Mouse (Mus musculus) cerebellum, adult 2 months (tissue): ENCODE measurements at regions not wholly inside any gene's neighbourhood (a gene's known extent, or its start where the extent isn't known, plus 50 kb on each side); places are given as distances from the start of the nearest gene placed in this dataset.

Experiments used
- CTCF ChIP-seq: fragments of 200-500 bp; IDR thresholded peaks from 2 replicates; pipeline ENCODE4 v1.5.1; 2011; ENCODE audit warnings: low read depth, mild to moderate bottlenecking, control low read depth, low read length, moderate library complexity, borderline replicate concordance; ENCODE audit not compliant: insufficient read depth
- POLR2A ChIP-seq: fragments of 200-500 bp; IDR thresholded peaks from 2 replicates; pipeline ENCODE4 v1.6.1; 2011; ENCODE audit warnings: low read length, control low read depth, borderline replicate concordance; ENCODE audit not compliant: insufficient read depth

DNA sequence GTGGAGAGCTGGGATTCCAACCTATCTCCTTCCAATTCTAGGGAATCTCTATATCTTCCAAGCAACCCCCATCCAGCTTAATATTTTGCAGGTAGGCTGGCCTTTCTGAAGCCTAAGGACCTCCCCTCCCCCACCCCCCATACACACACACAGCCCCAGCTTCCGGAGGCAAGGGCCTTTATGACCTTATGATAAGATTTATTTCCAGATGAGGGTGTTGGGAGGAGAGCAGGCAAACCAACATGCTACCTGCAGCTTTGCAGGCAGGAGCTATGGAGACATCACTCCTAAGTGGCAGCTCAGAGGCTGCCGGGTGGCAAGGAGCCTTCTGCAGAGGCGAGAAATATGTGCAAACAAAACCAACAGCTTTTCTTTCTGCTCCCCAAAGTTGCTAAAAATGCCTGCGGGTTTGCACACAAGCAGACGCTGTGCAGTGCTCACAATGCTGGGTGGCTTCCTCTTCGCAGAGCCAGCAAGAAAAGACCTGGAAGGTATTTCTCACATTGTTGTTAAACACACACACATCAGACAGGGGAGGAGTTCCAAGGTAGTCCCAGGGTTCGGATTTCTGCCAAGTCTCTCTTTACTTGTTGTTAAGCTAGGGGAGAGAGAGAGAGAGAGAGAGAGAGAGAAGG lies 145.2 kb upstream of the Jun start:
- TF ChIP-seq CTCF (no peak), POLR2A (no peak)
